8 mouse cellular contexts compared by ENCODE assay signal in the genomic region with DNA sequence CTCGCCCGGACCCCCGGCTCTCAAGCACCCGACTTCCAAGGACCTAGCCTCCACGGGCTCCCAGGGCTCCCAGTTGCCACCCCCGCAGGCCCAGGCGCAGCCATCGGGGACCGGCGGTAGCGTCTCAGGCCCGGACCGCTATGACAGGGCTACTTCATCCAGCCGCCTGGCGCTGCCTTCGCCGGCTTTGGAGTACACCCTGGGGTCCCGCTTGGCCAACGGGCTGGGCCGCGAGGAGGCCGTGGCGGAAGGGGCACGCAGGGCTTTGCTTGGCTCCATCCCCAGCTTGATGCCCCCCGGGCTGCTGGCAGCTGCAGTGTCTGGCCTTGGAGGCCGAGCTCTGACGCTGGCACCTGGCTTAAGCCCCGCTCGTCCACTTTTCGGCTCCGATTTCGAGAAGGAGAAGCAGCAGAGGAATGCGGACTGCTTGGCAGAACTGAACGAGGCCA. TPM values are rescaled to one million over a fixed set of nuclear protein-coding genes. Genes with fewer than 3 reads are reported as not detected.
DNase-seq lines count a peak whose midpoint lies in the region; ATAC-seq and TF ChIP-seq lines count a peak whose summit lies in the region.

No protein-coding gene starts in this region.

- ATAC-seq in embryonic facial prominence, embryonic 14.5 days (ENCODE audit: low read depth): no peak
- ATAC-seq in hindbrain, embryonic 15.5 days (ENCODE audit: low FRiP score, low read depth): no peak
- ATAC-seq in midbrain, embryonic 15.5 days (replicated peaks): peak; percentile 7
- ATAC-seq in erythroid progenitor cell, adult 5-6 weeks (replicated peaks; ENCODE audit: low FRiP score, poor library complexity, severe bottlenecking): no peak

- DNase-seq in liver, adult 2 months (ENCODE audit: extremely low read depth, low read depth, low spot score): no peak
- DNase-seq in liver (no peak), R1 (ENCODE audit: low read depth, low spot score) (peak; percentile 54)
- DNase-seq in embryonic facial prominence, embryonic 14.5 days (ENCODE audit: low spot score): no peak
- no peak for DNase-seq in thymus, postnatal 10 days (ENCODE audit: low spot score in 2 of 2)

- H3K27ac ChIP-seq in liver, adult 2 months (replicated peaks; ENCODE audit: insufficient read depth, low read depth, low read length): peak overlapping the region; percentile 53
- peak overlapping the region; percentile 97 for H3K27ac ChIP-seq in embryonic facial prominence, embryonic 14.5 days (replicated peaks; ENCODE audit: low read depth, low read length)
- H3K27ac ChIP-seq in hindbrain, embryonic 15.5 days (replicated peaks): peak overlapping the region; percentile 94
- H3K27ac ChIP-seq in midbrain, embryonic 15.5 days: peak overlapping the region; percentile 94

- no peaks in the 10 kb centered on the region for H3K9me3 ChIP-seq in embryonic facial prominence, embryonic 14.5 days (ENCODE audit: control insufficient read depth, low read length)
- H3K9me3 ChIP-seq in hindbrain, embryonic 15.5 days: no peaks in the 10 kb centered on the region
- H3K9me3 ChIP-seq in midbrain, embryonic 15.5 days: no peaks in the 10 kb centered on the region

- TF ChIP-seq POLR2A in liver, adult 2 months (IDR thresholded peaks at IDR 0.05; ENCODE audit: extremely low read depth, insufficient read depth, low read length): no peak

- peaks cover 36% of the 10 kb centered on the region for H3K4me1 ChIP-seq in liver, adult 2 months (ENCODE audit: control insufficient read depth, insufficient read depth, low read length)
- H3K4me1 ChIP-seq in embryonic facial prominence, embryonic 14.5 days (ENCODE audit: control insufficient read depth, insufficient read depth, low read length): peaks cover 17% of the 10 kb centered on the region
- peaks cover 51% of the 10 kb centered on the region for H3K4me1 ChIP-seq in hindbrain, embryonic 15.5 days (replicated peaks)
- peaks cover 49% of the 10 kb centered on the region for H3K4me1 ChIP-seq in midbrain, embryonic 15.5 days

- no peaks in the 10 kb centered on the region for H3K36me3 ChIP-seq in liver, adult 2 months (ENCODE audit: control insufficient read depth, insufficient read depth, low read length)
- H3K36me3 ChIP-seq in embryonic facial prominence, embryonic 14.5 days (ENCODE audit: control insufficient read depth, insufficient read depth, low read length): peaks cover 32% of the 10 kb centered on the region
- peaks cover 13% of the 10 kb centered on the region for H3K36me3 ChIP-seq in hindbrain, embryonic 15.5 days
- peaks cover 10% of the 10 kb centered on the region for H3K36me3 ChIP-seq in midbrain, embryonic 15.5 days (replicated peaks)

- H3K79me2 ChIP-seq in liver, adult 2 months (ENCODE audit: control insufficient read depth, insufficient read depth, low read length): peaks cover 18% of the 10 kb centered on the region

- 7% methylated on average over 34 of the region's 34 CpGs for WGBS in liver, adult 2 months
- 4% methylated on average over 25 of the region's 34 CpGs for WGBS in embryonic facial prominence, embryonic 14.5 days
- 6% methylated on average over 34 of the region's 34 CpGs for WGBS in hindbrain, embryonic 15.5 days
- 4% methylated on average over 34 of the region's 34 CpGs for WGBS in midbrain, embryonic 15.5 days

- peak overlapping the region; percentile 93 for H3K4me2 ChIP-seq in embryonic facial prominence, embryonic 14.5 days (ENCODE audit: low read depth, low read length)
- H3K4me2 ChIP-seq in hindbrain, embryonic 15.5 days: peak overlapping the region; percentile 97
- peak overlapping the region; percentile 96 for H3K4me2 ChIP-seq in midbrain, embryonic 15.5 days

- H3K4me3 ChIP-seq in liver, adult 2 months (ENCODE audit: insufficient read depth, low read depth, low read length): peak overlapping the region; percentile 71
- H3K4me3 ChIP-seq in embryonic facial prominence, embryonic 14.5 days (ENCODE audit: low read depth, low read length): peak overlapping the region; percentile 90
- peak overlapping the region; percentile 85 for H3K4me3 ChIP-seq in hindbrain, embryonic 15.5 days
- H3K4me3 ChIP-seq in midbrain, embryonic 15.5 days: peak overlapping the region; percentile 85

- no peaks in the 10 kb centered on the region for H3K27me3 ChIP-seq in liver, adult 2 months (ENCODE audit: control insufficient read depth, insufficient read depth, low read length)
- no peaks in the 10 kb centered on the region for H3K27me3 ChIP-seq in embryonic facial prominence, embryonic 14.5 days (replicated peaks; ENCODE audit: control insufficient read depth, insufficient read depth, low read length)
- no peaks in the 10 kb centered on the region for H3K27me3 ChIP-seq in hindbrain, embryonic 15.5 days
- no peaks in the 10 kb centered on the region for H3K27me3 ChIP-seq in midbrain, embryonic 15.5 days (replicated peaks)

- TF ChIP-seq CTCF in liver, adult 2 months (IDR thresholded peaks at IDR 0.05; ENCODE audit: low read depth, low read length): no peak

- H3K9ac ChIP-seq in liver, adult 2 months (ENCODE audit: low read depth, low read length): peak overlapping the region; percentile 93
- peak overlapping the region; percentile 93 for H3K9ac ChIP-seq in embryonic facial prominence, embryonic 14.5 days (ENCODE audit: low read depth, low read length)
- peak overlapping the region; percentile 95 for H3K9ac ChIP-seq in hindbrain, embryonic 15.5 days
- H3K9ac ChIP-seq in midbrain, embryonic 15.5 days: peak overlapping the region; percentile 92

RNA-seq across cellular contexts. Expression of a gene that starts 0.8 kb away (rescaled TPM):
- total RNA-seq in liver, adult 2 months (2014; rRNA removed): 4.5 and 7.3 TPM in 2 replicates
- 13.2 and 14.6 TPM in 2 replicates for polyA plus RNA-seq in liver, adult 2 months (2012; rRNA removed)
- polyA plus RNA-seq in embryonic facial prominence, embryonic 14.5 days (2014; fragmentation: Nextera tagmentation; extraction: Ambion mirVana): 26.6 and 27.4 TPM in 2 replicates
- 31.6 and 35.2 TPM in 2 replicates for polyA plus RNA-seq in hindbrain, embryonic 15.5 days (2015; fragmentation: Nextera tagmentation; extraction: Ambion mirVana)
- polyA plus RNA-seq in midbrain, embryonic 15.5 days (2015; fragmentation: Nextera tagmentation; extraction: Ambion mirVana): 33.4 and 40.2 TPM in 2 replicates
- 4.6 and 6.1 TPM in 2 replicates for total RNA-seq in erythroid progenitor cell, adult 5-6 weeks (2015; ENCODE audit: low replicate concordance)
- total RNA-seq in erythroid progenitor cell, adult 5-6 weeks (2017; ENCODE audit: low replicate concordance): 3.3 and 6.5 TPM in 2 replicates

RNA-seq across cellular contexts. Expression of a gene that starts 13.6 kb away (rescaled TPM):
- total RNA-seq in liver, adult 2 months (2014; rRNA removed): 0.54 and 0.65 TPM in 2 replicates
- 2.7 and 3.1 TPM in 2 replicates for polyA plus RNA-seq in liver, adult 2 months (2012; rRNA removed)
- polyA plus RNA-seq in embryonic facial prominence, embryonic 14.5 days (2014; fragmentation: Nextera tagmentation; extraction: Ambion mirVana): 4.0 and 4.2 TPM in 2 replicates
- 6.9 and 7.2 TPM in 2 replicates for polyA plus RNA-seq in hindbrain, embryonic 15.5 days (2015; fragmentation: Nextera tagmentation; extraction: Ambion mirVana)
- 5.8 and 6.2 TPM in 2 replicates for polyA plus RNA-seq in midbrain, embryonic 15.5 days (2015; fragmentation: Nextera tagmentation; extraction: Ambion mirVana)
- total RNA-seq in erythroid progenitor cell, adult 5-6 weeks (2015; ENCODE audit: low replicate concordance): not detected in 2 replicates
- total RNA-seq in erythroid progenitor cell, adult 5-6 weeks (2017; ENCODE audit: low replicate concordance): not detected in 2 replicates

RNA-seq across cellular contexts. Expression of a gene that starts 17.5 kb away (rescaled TPM):
- not detected in 2 replicates for total RNA-seq in liver, adult 2 months (2014; rRNA removed)
- polyA plus RNA-seq in liver, adult 2 months (2012; rRNA removed): not detected in 2 replicates
- polyA plus RNA-seq in embryonic facial prominence, embryonic 14.5 days (2014; fragmentation: Nextera tagmentation; extraction: Ambion mirVana): not detected in 2 replicates
- 0.53 and 0.83 TPM in 2 replicates for polyA plus RNA-seq in hindbrain, embryonic 15.5 days (2015; fragmentation: Nextera tagmentation; extraction: Ambion mirVana)
- polyA plus RNA-seq in midbrain, embryonic 15.5 days (2015; fragmentation: Nextera tagmentation; extraction: Ambion mirVana): 0.80 and 1.0 TPM in 2 replicates
- not detected in 2 replicates for total RNA-seq in erythroid progenitor cell, adult 5-6 weeks (2015; ENCODE audit: low replicate concordance)
- not detected in 2 replicates for total RNA-seq in erythroid progenitor cell, adult 5-6 weeks (2017; ENCODE audit: low replicate concordance)

RNA-seq across cellular contexts. Expression of a gene that starts 18.7 kb away (rescaled TPM):
- total RNA-seq in liver, adult 2 months (2014; rRNA removed): 31.2 and 60.1 TPM in 2 replicates
- polyA plus RNA-seq in liver, adult 2 months (2012; rRNA removed): 47.4 and 54.1 TPM in 2 replicates
- 0.56 and 1.6 TPM in 2 replicates for polyA plus RNA-seq in embryonic facial prominence, embryonic 14.5 days (2014; fragmentation: Nextera tagmentation; extraction: Ambion mirVana)
- 0.08 TPM in 1 of 2 replicates, not detected in the other for polyA plus RNA-seq in hindbrain, embryonic 15.5 days (2015; fragmentation: Nextera tagmentation; extraction: Ambion mirVana)
- polyA plus RNA-seq in midbrain, embryonic 15.5 days (2015; fragmentation: Nextera tagmentation; extraction: Ambion mirVana): not detected in 2 replicates
- not detected in 2 replicates for total RNA-seq in erythroid progenitor cell, adult 5-6 weeks (2015; ENCODE audit: low replicate concordance)
- not detected in 2 replicates for total RNA-seq in erythroid progenitor cell, adult 5-6 weeks (2017; ENCODE audit: low replicate concordance)

RNA-seq across cellular contexts. Expression of a gene that starts 19.5 kb away (rescaled TPM):
- total RNA-seq in liver, adult 2 months (2014; rRNA removed): 21.5 and 29.5 TPM in 2 replicates
- 37.3 and 46.9 TPM in 2 replicates for polyA plus RNA-seq in liver, adult 2 months (2012; rRNA removed)
- 23.6 and 23.8 TPM in 2 replicates for polyA plus RNA-seq in embryonic facial prominence, embryonic 14.5 days (2014; fragmentation: Nextera tagmentation; extraction: Ambion mirVana)
- polyA plus RNA-seq in hindbrain, embryonic 15.5 days (2015; fragmentation: Nextera tagmentation; extraction: Ambion mirVana): 27.5 and 30.1 TPM in 2 replicates
- 30.6 and 32.7 TPM in 2 replicates for polyA plus RNA-seq in midbrain, embryonic 15.5 days (2015; fragmentation: Nextera tagmentation; extraction: Ambion mirVana)
- total RNA-seq in erythroid progenitor cell, adult 5-6 weeks (2015; ENCODE audit: low replicate concordance): 42.8 and 51.5 TPM in 2 replicates
- 37.7 and 52.8 TPM in 2 replicates for total RNA-seq in erythroid progenitor cell, adult 5-6 weeks (2017; ENCODE audit: low replicate concordance)
